Mouse (Mus musculus): ENCODE results near the gene Nudc.
A peak's percentile ranks its signal among the peaks of the same experiment; 100 is the strongest.

Nudc gene

GRCm38 (mm10) chr4:133545272-133546231 is at the start of gene Nudc:
Nudc (minus strand) TSS chr4:133545996.
- DNase-seq (ENCODE audit: low spot score), result peak; percentile 95

- DNase-seq (ENCODE audit: low spot score), result no peak
These were observed 49.7 kb upstream of the Nudc start for GRCm38 (mm10) chr4:133595538-133595937.

GRCm38 (mm10) chr4:133592570-133592969 is 46.8 kb upstream of the Nudc start:
- DNase-seq (ENCODE audit: low spot score), result peak; percentile 59

GRCm38 (mm10) chr4:133584059-133584951 is 38.5 kb upstream of the Nudc start, which contains the start of gene Gpn2:
Gpn2 (plus strand) TSS chr4:133584362.
- DNase-seq (ENCODE audit: low spot score), result peak; percentile 74

- DNase-seq (ENCODE audit: low spot score), result no peak
These were observed 37.9 kb upstream of the Nudc start for GRCm38 (mm10) chr4:133583690-133584058.

DNA sequence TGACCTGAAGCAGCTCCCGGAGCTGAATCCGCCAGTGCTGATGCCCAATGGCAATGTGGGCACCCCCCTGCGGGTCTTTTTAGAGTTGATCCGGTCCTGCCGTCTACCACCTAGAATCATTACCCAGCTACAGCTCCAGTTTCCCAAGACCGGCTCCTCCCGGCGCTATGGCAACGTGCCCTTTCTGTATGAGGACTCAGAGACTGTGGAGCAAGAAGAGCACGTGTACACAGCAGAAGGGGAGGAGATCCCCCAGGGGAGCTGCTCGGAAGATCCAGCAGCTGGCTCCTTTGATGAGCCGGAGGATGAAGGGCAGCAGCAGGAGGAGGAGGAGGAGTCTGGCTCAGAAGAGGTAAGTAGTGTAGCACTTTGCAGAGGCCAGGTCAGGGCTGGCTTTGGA is 32.2 kb upstream of the Nudc start:
- no peak for DNase-seq (ENCODE audit: low spot score)

GRCm38 (mm10) chr4:133574843-133575202 is 29.0 kb upstream of the Nudc start:
- DNase-seq (ENCODE audit: low spot score), result no peak

DNA sequence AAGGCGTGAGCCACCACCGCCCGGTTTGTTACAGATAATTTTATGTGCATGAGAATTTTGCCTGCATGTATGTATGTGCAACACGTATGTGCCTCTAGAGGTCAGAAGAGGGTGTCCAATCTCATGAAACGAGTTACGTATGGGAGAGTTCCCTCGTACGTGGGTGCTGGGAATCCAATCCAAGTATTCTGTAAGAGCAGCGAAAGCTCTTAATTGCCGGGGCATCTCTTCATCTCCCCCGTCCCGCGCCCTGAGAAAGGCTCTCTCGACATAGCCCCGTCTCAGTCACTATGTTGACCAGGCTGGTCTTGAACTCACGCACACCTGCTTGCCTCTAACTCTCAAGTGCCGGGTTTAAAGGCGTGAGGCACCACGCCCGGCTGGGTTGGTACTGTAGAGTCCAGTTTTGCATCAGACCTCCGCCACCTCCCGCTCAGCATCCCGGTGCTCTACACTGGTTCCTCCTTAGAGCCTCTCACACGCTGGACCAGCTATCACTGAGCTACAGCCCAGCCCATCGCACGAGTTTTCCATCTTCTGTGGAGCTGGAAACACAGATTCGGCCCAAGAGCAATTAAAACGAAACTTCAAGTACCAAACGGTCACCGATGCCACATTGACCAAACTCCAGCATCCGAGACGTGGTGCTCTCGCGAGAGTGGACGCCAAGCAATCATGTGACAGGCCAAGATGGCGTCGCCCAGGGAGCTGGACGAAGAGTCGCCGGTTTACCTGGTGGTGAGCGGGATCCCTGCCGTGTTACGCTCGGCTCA is 28.5 kb upstream of the Nudc start, which contains the start of gene Gpatch3:
Gpatch3 (plus strand) TSS at position 676 of the 773 bp plus-strand sequence.
- peak; percentile 88 for DNase-seq (ENCODE audit: low spot score)

DNA sequence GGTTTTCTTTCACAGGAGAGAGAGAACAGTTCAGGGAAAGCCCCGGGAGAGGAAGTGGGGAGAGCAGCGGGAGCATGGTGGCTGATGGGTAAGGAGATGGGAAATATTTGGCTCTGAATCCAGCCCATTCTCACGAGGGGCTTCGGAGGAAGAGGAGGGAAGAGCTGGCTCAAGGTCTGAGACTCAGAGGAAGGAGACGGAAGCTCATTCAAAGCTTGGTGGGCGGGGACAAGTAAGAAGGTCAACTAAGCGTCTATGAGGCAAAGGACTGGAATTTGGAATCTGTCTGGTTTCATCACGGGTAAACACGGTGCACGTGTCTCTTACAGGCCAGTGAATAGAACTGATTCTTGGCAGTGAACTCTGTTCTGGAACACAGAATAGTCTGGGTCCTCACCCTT is 24.3 kb upstream of the Nudc start:
- peak; percentile 19 for DNase-seq (ENCODE audit: low spot score)

DNA sequence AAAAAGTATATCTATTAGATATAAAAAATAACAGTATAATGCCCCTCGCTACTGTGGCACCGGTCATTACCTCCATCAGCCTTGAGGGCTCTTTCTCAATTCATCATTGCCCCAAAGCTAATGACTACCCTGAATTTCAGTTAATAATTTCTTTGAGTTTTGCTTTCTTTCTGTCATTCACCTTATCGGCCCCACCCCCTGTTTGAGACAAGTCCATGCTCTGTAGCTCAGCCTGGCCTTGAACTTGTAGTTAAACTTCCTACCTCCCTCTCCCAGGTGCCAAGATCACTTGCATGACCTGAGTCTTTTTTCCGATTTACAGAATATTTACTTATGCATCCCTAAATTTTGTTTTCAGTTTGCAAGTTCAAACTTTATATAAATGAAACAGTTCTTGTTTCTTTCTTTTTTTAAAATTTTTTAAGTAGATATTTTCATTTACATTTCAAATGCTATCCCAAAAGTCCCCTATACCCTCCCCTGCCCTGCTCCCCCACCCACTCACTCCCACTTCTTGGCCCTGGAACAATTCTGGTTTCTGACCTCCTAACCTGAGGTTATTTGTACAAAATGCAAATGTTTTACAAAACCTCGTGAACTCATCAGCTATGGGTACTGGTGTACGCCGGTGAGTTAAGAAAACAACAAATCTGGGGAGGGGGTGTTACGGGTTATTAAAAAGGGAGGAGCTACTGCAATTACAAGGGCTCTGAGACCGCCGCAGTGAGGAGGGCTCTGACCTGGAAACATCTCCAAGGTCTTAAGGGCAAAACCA is 23.7 kb upstream of the Nudc start:
- DNase-seq (ENCODE audit: low spot score), result no peak

DNA sequence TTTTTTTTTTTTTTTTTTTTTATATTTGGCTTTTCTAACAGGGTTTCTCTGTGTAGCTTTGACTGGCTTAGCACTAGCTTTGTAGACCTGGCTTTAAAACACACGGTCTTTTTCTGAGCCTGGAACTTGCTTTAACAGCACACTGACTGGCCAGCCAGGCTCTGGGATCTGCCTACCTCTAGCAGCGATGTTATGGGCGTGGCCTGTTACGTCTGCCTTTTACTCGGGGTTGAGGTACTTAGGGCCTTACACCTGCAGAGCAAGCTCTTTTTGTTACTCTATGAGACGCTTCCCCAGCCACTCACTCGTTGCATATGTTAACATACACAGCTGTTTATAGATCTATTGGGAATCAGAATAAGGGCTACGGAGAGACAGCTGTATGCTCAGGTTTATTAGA is 21.5 kb upstream of the Nudc start:
- DNase-seq (ENCODE audit: low spot score), result no peak

DNA sequence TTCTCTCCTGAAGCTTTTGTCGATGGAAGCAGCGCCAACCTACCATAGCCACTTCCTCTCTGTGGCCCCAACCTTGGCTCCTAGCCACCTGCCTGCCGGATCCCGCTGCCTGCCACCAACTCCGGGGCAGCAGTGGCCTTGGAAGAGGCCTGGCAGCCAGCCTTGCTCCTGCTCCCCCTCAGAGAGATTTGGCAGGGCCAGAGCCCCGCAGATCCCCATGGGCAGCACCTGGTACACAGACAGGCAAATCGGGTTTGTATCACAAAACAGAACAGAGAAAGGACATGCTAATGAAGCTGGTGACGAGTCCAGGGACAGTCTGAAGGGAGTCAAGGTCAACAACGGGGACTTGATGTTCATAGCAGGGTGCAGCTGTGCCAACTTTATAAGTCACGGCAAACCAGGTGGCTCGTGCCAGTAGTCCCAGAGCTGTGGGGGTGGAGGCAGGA is 17.4 kb upstream of the Nudc start:
- peak; percentile 74 for DNase-seq (ENCODE audit: low spot score)

DNA sequence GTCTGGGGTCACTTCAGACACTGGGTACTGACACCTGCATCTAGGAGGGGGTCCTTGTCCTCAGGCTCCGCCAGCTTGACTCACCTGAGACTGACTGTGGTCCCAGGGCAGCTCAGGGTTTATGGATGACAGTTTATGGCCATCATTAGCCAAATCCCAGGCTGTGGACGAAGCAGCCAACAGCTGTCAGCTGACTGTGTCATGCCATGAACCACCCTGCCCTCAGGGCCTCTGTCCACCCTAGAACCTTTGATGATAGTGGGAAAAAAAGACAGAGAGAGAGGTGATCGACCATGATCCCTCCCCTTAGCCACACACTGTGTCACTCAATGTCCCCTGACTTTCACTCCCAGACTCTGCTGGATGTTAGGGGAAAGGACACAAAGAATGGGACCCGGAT is 15.8 kb upstream of the Nudc start:
- no peak for DNase-seq (ENCODE audit: low spot score)

GRCm38 (mm10) chr4:133559846-133560245 is 14.1 kb upstream of the Nudc start:
- no peak for DNase-seq (ENCODE audit: low spot score)

- DNase-seq (ENCODE audit: low spot score), result no peak
These were observed 11.4 kb upstream of the Nudc start for GRCm38 (mm10) chr4:133557041-133557717.

GRCm38 (mm10) chr4:133553448-133554330 is 7.9 kb upstream of the Nudc start:
- DNase-seq (ENCODE audit: low spot score), result peak; percentile 38

- DNase-seq (ENCODE audit: low spot score), result peak; percentile 63
These were observed 7.1 kb upstream of the Nudc start, which contains the start of gene Nr0b2 for GRCm38 (mm10) chr4:133552768-133553447. Nr0b2 (plus strand) TSS chr4:133553376.

DNA sequence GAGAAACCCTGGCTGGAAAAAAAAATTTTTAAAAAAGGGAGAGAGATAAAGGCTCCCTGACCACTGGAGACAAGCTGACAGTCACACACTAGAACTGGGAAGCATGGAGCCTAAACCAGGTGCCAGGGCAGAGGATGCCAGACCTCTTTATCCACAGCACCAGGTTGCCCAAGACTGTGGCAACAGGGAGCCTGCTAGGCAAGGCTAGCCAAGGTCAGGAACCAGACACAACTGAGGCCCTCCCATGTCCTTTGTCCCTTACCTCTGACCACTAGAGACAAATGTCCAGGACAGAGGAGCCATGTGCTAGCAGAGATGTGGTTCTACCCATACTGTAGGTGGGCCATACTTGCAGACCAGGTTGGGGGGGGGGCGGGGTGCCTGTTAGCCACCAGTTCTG is 6.2 kb upstream of the Nudc start:
- no peak for DNase-seq (ENCODE audit: low spot score)

GRCm38 (mm10) chr4:133536652-133537051 is 9.1 kb downstream of the Nudc start:
- DNase-seq (ENCODE audit: low spot score), result no peak

All from ovary, postnatal 36 days (tissue).